Mouse (Mus musculus) heart, embryonic 14.5 days (tissue): ENCODE measurements around the gene Mcf2l. TPM values are rescaled to one million over a fixed set of nuclear protein-coding genes. Genes with fewer than 3 reads are reported as not detected.
A peak's percentile ranks its signal among the peaks of the same experiment; 100 is the strongest.

Experiments used
- ATAC-seq: fragments of 200-750 bp; cut with Nextera tagmentation; 2 replicates; pipeline ENCODE4 v1.8.0; 2017; ENCODE audit warnings: low read depth, moderate TSS enrichment; ENCODE audit not compliant: insufficient number of reproducible peaks, insufficient read depth, low FRiP score
- H3K27ac ChIP-seq, 2 experiments: fragments of 200-500 bp in 1 of 2; fragments of 300-500 bp in 1 of 2; sonication (generic) in 1 of 2; replicated peaks in 1 of 2; 2 replicates each; pipeline ENCODE4 v1.5.1; 2012 to 2014; ENCODE audit warnings: low read depth in 2 of 2, low read length in 2 of 2, control low read depth in 1 of 2, mild to moderate bottlenecking in 1 of 2, mixed read lengths in 1 of 2; ENCODE audit not compliant: control insufficient read depth in 1 of 2, insufficient read depth in 1 of 2
- H3K27me3 ChIP-seq: fragments of 300-500 bp; sonication (generic); 2 replicates; pipeline ENCODE4 v1.6.1; 2014; ENCODE audit warnings: mild to moderate bottlenecking, low read length, control low read depth; ENCODE audit not compliant: control insufficient read depth, insufficient read depth
- H3K36me3 ChIP-seq: fragments of 300-500 bp; sonication (generic); 2 replicates; pipeline ENCODE4 v1.6.1; 2014; ENCODE audit warnings: mild to moderate bottlenecking, control low read depth, low read length, mixed read lengths; ENCODE audit not compliant: control insufficient read depth, insufficient read depth
- H3K4me1 ChIP-seq, 2 experiments: fragments of 200-500 bp in 1 of 2; fragments of 300-500 bp in 1 of 2; sonication (generic) in 1 of 2; 2 replicates each; pipeline ENCODE4 v1.6.1; 2012 to 2014; ENCODE audit warnings: low read length in 2 of 2, control low read depth in 1 of 2, mixed read lengths in 1 of 2; ENCODE audit not compliant: control insufficient read depth in 2 of 2, insufficient read depth in 2 of 2
- H3K4me2 ChIP-seq: fragments of 300-500 bp; sonication (generic); 2 replicates; pipeline ENCODE4 v1.6.1; 2014; ENCODE audit warnings: mild to moderate bottlenecking, low read length
- H3K4me3 ChIP-seq, 2 experiments: fragments of 200-500 bp in 1 of 2; fragments of 300-500 bp in 1 of 2; sonication (generic) in 1 of 2; 2 replicates each; pipeline ENCODE4 v1.5.1; 2012 to 2014; ENCODE audit warnings: low read length in 2 of 2, mild to moderate bottlenecking in 2 of 2, control low read depth in 1 of 2, low read depth in 1 of 2, moderate library complexity in 1 of 2; ENCODE audit not compliant: control insufficient read depth in 1 of 2, insufficient read depth in 1 of 2
- H3K9ac ChIP-seq: fragments of 300-500 bp; sonication (generic); 2 replicates; pipeline ENCODE4 v1.6.1; 2014; ENCODE audit warnings: mild to moderate bottlenecking, low read length
- H3K9me3 ChIP-seq: fragments of 300-500 bp; sonication (generic); 2 replicates; pipeline ENCODE4 v1.6.1; 2016; ENCODE audit warnings: low read length, control low read depth; ENCODE audit not compliant: control insufficient read depth
- WGBS: fragments of 180-500 bp; shearing (Covaris S2); extraction: QIAGEN DNeasy Blood & Tissue Kit; methylation state at CpG from one replicate; pipeline ENCODE4 v1.1.7; 2014; 5-methylcytosine and 5-hydroxymethylcytosine counted together
- polyA plus RNA-seq: library from polyadenylated mRNA; unstranded; fragments of >200 nt; fragmentation: Nextera tagmentation; extraction: Ambion mirVana; gene quantifications from 2 replicates; pipeline ENCODE4 v1.2.1, GENCODE M21; 2014

Mcf2l gene
- polyA plus RNA-seq, 1 experiment from 2014 or later: 13.4 TPM

DNA sequence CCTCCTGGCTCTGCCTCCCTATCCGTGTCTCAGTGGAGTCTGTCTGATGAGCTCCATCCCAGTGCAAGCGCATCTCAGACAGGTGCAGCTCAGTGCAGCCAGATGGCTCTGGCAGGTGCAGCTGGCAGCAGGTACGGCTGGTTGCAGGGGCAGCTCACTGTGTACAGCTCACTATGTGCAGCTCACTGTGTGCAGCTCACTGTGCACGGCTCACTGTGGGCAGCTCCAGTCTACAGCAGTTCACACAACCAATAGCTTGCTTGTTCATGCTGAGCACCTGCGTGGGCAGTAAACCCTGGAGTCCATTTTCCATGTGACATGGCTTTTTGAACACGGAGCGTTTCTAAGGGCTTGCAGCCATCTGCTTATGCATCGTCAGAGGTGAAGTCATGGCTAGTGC lies 54.4 kb downstream of the Mcf2l start:
- H3K4me2 ChIP-seq: peak overlapping the region; percentile 18
- no peak overlapping the region for H3K9ac ChIP-seq
- H3K36me3 ChIP-seq: no peaks in the 10 kb centered on the region
- H3K9me3 ChIP-seq: no peaks in the 10 kb centered on the region
- ATAC-seq: no peak
- H3K27ac ChIP-seq: no peak overlapping the region
- no peaks in the 10 kb centered on the region; a peak in 1 of 4 replicates for H3K4me1 ChIP-seq
- 81% methylated on average over 8 of the region's 8 CpGs for WGBS
- H3K27me3 ChIP-seq: no peaks in the 10 kb centered on the region
- H3K4me3 ChIP-seq: no peak overlapping the region

GRCm38 (mm10) chr8:12928931-12929330 lies 55.3 kb downstream of the Mcf2l start:
- Histone ChIP-seq H3K4me2 (no peak overlapping the region), H3K9me3 (no peaks in the 10 kb centered on the region), H3K4me3 (no peak overlapping the region), H3K4me1 (no peaks in the 10 kb centered on the region; a peak in 1 of 4 replicates), H3K27me3 (no peaks in the 10 kb centered on the region), H3K27ac (no peak overlapping the region), H3K36me3 (no peaks in the 10 kb centered on the region), H3K9ac (no peak overlapping the region)
- no peak for ATAC-seq
- WGBS: 78% methylated on average over 5 of the region's 5 CpGs

DNA sequence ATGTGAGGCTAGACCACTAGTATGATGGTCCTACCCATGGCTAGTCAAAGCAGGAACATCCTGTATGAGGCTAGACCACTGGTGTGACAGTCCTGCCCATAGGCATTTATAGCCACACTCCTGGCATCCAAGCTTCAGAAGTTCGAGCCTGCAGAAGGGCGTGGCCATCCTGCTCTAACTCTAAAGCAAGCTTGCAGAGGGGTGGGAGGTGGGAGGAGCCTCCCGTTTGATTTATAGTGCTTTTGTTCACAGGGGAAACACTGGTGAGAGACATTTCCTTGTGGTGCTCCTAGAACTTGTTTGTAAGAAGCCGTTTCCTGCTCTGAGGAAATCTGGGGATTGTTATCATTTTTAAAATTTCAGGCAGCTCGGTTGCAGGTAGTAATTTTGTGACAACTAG lies 56.7 kb downstream of the Mcf2l start:
- 0 out of 2 replicates have a peak overlapping the region, but pooled peaks have one; percentile 8 for H3K4me2 ChIP-seq
- 32% methylated on average over 5 of the region's 5 CpGs for WGBS
- H3K27me3 ChIP-seq: no peaks in the 10 kb centered on the region
- H3K9ac ChIP-seq: no peak overlapping the region
- no peak overlapping the region for H3K4me3 ChIP-seq
- H3K27ac ChIP-seq: peak overlapping the region in 1 of 2 experiments; percentile 41; a peak in 2 of 4 replicates
- no peaks in the 10 kb centered on the region; a peak in 1 of 4 replicates for H3K4me1 ChIP-seq
- no peak for ATAC-seq
- no peaks in the 10 kb centered on the region for H3K36me3 ChIP-seq
- H3K9me3 ChIP-seq: no peaks in the 10 kb centered on the region

- Histone ChIP-seq H3K4me2 (no peak overlapping the region), H3K9me3 (no peaks in the 10 kb centered on the region), H3K9ac (no peak overlapping the region), H3K27me3 (no peaks in the 10 kb centered on the region), H3K36me3 (no peaks in the 10 kb centered on the region), H3K27ac (no peak overlapping the region), H3K4me1 (no peaks in the 10 kb centered on the region; a peak in 1 of 4 replicates), H3K4me3 (no peak overlapping the region)
- ATAC-seq: no peak
- 71% methylated on average over 11 of the region's 11 CpGs for WGBS
Observed at GRCm38 (mm10) chr8:12931426-12931825, 57.8 kb downstream of the Mcf2l start.

DNA sequence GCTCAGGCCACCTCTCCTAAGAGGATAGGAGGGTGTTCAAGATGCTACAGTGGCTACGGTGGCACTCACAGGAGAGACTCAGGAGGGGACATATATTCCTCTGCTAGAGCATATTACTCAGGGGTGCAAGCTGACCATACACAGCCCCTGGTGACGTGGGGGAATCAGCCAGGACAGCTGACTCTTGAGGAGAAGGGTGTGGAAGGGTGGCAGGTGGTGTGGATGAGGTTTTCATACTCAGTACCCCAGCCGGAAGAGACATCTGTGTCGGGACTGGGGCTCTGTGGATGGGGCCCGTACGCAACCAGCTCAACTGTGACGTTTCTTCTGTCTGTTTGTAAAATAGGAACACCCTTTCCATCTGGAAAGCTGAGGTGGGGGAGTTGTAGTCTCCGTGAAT lies 58.9 kb downstream of the Mcf2l start:
- no peak overlapping the region for H3K4me2 ChIP-seq

GRCm38 (mm10) chr8:12933765-12934164 lies 60.2 kb downstream of the Mcf2l start:
- H3K9ac ChIP-seq: no peak overlapping the region
- 71% methylated on average over 3 of the region's 3 CpGs for WGBS
- ATAC-seq: no peak
- no peaks in the 10 kb centered on the region for H3K9me3 ChIP-seq
- H3K27me3 ChIP-seq: no peaks in the 10 kb centered on the region
- no peak overlapping the region for H3K27ac ChIP-seq
- no peaks in the 10 kb centered on the region for H3K36me3 ChIP-seq
- no peaks in the 10 kb centered on the region; a peak in 1 of 4 replicates for H3K4me1 ChIP-seq
- no peak overlapping the region for H3K4me2 ChIP-seq
- H3K4me3 ChIP-seq: no peak overlapping the region

More for the DNA sequence above, 58.9 kb downstream of the Mcf2l start:
- Histone ChIP-seq H3K36me3 (no peaks in the 10 kb centered on the region), H3K27me3 (no peaks in the 10 kb centered on the region), H3K4me1 (no peaks in the 10 kb centered on the region; a peak in 1 of 4 replicates), H3K4me3 (no peak overlapping the region), H3K9ac (no peak overlapping the region), H3K9me3 (no peaks in the 10 kb centered on the region), H3K27ac (no peak overlapping the region)
- 86% methylated on average over 8 of the region's 8 CpGs for WGBS
- ATAC-seq: no peak

GRCm38 (mm10) chr8:12934453-12935043 lies 60.9 kb downstream of the Mcf2l start:
- Histone ChIP-seq H3K9me3 (no peaks in the 10 kb centered on the region), H3K4me3 (no peak overlapping the region), H3K27me3 (no peaks in the 10 kb centered on the region), H3K9ac (no peak overlapping the region), H3K27ac (no peak overlapping the region), H3K4me1 (no peaks in the 10 kb centered on the region; a peak in 1 of 4 replicates), H3K4me2 (no peak overlapping the region), H3K36me3 (no peaks in the 10 kb centered on the region)
- WGBS: 60% methylated on average over 8 of the region's 8 CpGs
- no peak for ATAC-seq

- Histone ChIP-seq H3K4me3 (no peak overlapping the region), H3K4me2 (no peak overlapping the region), H3K27ac (no peak overlapping the region), H3K9ac (no peak overlapping the region), H3K9me3 (no peaks in the 10 kb centered on the region), H3K4me1 (no peaks in the 10 kb centered on the region; a peak in 1 of 4 replicates), H3K27me3 (no peaks in the 10 kb centered on the region), H3K36me3 (no peaks in the 10 kb centered on the region)
- 79% methylated on average over 8 of the region's 8 CpGs for WGBS
- no peak for ATAC-seq
Observed at GRCm38 (mm10) chr8:12940549-12940948, 66.9 kb downstream of the Mcf2l start.
